Mouse (Mus musculus) liver, postnatal 0 days (tissue): ENCODE measurements around the gene Kcnk4. TPM values are rescaled to one million over a fixed set of nuclear protein-coding genes. Genes with fewer than 3 reads are reported as not detected.

Experiments used
- ATAC-seq: fragments of 200-750 bp; cut with Nextera tagmentation; 2 replicates; pipeline ENCODE4 v1.8.0; 2017; ENCODE audit warnings: mild to moderate bottlenecking, moderate library complexity
- DNase-seq: peaks from one replicate; pipeline ENCODE4 v3.0.0-alpha.2; 2016
- H3K27ac ChIP-seq: fragments of 300-500 bp; sonication (generic); 2 replicates; pipeline ENCODE4 v1.5.1; 2014; ENCODE audit warnings: antibody characterized with exemption, moderate library complexity, mild to moderate bottlenecking, low read depth
- H3K27me3 ChIP-seq: fragments of 300-500 bp; sonication (generic); 2 replicates; pipeline ENCODE4 v1.6.1; 2014; ENCODE audit warnings: low read length, control low read depth, mixed read lengths; ENCODE audit not compliant: insufficient read depth
- H3K36me3 ChIP-seq: fragments of 300-500 bp; sonication (generic); replicated peaks from 2 replicates; pipeline ENCODE4 v1.6.1; 2014; ENCODE audit warnings: mild to moderate bottlenecking, control low read depth, low read length, moderate library complexity, mixed read lengths; ENCODE audit not compliant: insufficient read depth
- H3K4me1 ChIP-seq: fragments of 300-500 bp; sonication (generic); 2 replicates; pipeline ENCODE4 v1.6.1; 2014; ENCODE audit warnings: antibody characterized with exemption, mild to moderate bottlenecking, control low read depth; ENCODE audit not compliant: insufficient read depth
- H3K4me2 ChIP-seq: fragments of 300-500 bp; sonication (generic); 2 replicates; pipeline ENCODE4 v1.6.1; 2014; ENCODE audit warnings: low read depth, mild to moderate bottlenecking, low read length, moderate library complexity, mixed read lengths
- H3K4me3 ChIP-seq: fragments of 300-500 bp; sonication (generic); 2 replicates; pipeline ENCODE4 v1.5.1; 2014; ENCODE audit warnings: low read depth, low read length
- H3K9ac ChIP-seq: fragments of 300-500 bp; sonication (generic); replicated peaks from 2 replicates; pipeline ENCODE4 v1.6.1; 2014; ENCODE audit warnings: mild to moderate bottlenecking, moderate library complexity
- H3K9me3 ChIP-seq: fragments of 300-500 bp; sonication (generic); 2 replicates; pipeline ENCODE4 v1.6.1; 2016; ENCODE audit warnings: mild to moderate bottlenecking, control low read depth, low read length, mixed read lengths
- CTCF ChIP-seq: sonication (generic); IDR thresholded peaks from 2 replicates; pipeline ENCODE4 v1.5.1; 2016; ENCODE audit warnings: antibody characterized with exemption, low read depth
- EP300 ChIP-seq: IDR thresholded peaks from 2 replicates; pipeline ENCODE4 v1.6.1; 2016; ENCODE audit warnings: antibody characterized with exemption, low read depth, mild to moderate bottlenecking
- WGBS: fragments of 180-500 bp; shearing (Covaris S2); extraction: QIAGEN DNeasy Blood & Tissue Kit; methylation state at CpG from one replicate; pipeline ENCODE4 v1.1.7; 2014; ENCODE audit not compliant: insufficient replicate concordance; 5-methylcytosine and 5-hydroxymethylcytosine counted together
- polyA plus RNA-seq: library from polyadenylated mRNA; unstranded; fragments of >200 nt; fragmentation: Nextera tagmentation; extraction: Ambion mirVana; gene quantifications from 2 replicates; pipeline ENCODE4 v1.2.1, GENCODE M21; 2015

Kcnk4 gene
- polyA plus RNA-seq, 1 experiment from 2014 or later: 0.09 TPM

DNA sequence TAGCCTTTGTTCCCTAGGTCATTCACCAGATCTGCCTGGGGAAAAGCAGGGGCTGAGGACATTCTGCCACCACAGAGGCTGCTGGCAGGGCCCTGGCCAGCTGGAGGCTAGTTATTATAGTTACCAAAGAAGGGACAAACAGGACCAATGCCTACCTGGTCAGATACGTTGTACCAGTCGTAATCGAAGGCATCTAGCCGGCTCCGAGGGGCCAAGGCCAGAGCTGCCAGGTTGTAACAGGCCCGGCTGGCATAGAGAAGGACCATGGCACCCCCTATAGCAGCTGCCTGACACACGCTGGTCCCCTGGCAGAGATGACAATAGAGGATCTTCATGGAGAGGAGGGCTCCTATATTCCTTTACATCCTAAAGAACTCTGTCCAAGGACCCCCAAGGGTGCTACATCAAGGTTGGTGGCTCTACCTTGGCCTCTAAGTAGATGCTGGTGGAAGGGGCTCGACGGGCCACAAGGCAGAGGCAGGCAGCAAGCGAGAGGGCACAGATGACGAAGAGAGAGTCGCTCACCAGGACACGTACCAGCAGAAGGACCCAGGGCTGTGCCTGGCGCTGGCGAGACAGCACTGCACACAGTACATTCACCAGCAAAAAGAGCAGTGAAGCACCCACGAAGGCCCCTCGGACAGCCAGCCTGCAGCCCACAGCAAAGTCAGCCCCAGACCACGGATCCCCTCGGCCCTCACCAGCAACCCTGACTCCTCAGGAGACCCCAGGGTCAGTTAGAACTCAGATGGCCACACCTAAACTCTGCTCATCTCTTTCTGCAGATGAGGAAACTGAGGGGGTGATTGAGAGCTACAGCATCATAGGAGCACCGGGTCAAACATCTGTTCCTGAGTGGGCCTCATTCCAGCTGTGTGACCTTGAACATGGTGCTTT lies 5.0 kb upstream of the Kcnk4 start:
- ATAC-seq: no peak
- Histone ChIP-seq H3K4me1 (peaks cover 14% of the 10 kb centered on the region), H3K27me3 (peaks cover 18% of the 10 kb centered on the region), H3K4me2 (no peak overlapping the region), H3K36me3 (no peaks in the 10 kb centered on the region), H3K4me3 (no peak overlapping the region), H3K9ac (no peak overlapping the region), H3K27ac (no peak overlapping the region), H3K9me3 (no peaks in the 10 kb centered on the region)
- DNase-seq: no peak
- TF ChIP-seq CTCF: no peak
- no peak for TF ChIP-seq EP300
- 85% methylated on average over 20 of the region's 20 CpGs for WGBS

DNA sequence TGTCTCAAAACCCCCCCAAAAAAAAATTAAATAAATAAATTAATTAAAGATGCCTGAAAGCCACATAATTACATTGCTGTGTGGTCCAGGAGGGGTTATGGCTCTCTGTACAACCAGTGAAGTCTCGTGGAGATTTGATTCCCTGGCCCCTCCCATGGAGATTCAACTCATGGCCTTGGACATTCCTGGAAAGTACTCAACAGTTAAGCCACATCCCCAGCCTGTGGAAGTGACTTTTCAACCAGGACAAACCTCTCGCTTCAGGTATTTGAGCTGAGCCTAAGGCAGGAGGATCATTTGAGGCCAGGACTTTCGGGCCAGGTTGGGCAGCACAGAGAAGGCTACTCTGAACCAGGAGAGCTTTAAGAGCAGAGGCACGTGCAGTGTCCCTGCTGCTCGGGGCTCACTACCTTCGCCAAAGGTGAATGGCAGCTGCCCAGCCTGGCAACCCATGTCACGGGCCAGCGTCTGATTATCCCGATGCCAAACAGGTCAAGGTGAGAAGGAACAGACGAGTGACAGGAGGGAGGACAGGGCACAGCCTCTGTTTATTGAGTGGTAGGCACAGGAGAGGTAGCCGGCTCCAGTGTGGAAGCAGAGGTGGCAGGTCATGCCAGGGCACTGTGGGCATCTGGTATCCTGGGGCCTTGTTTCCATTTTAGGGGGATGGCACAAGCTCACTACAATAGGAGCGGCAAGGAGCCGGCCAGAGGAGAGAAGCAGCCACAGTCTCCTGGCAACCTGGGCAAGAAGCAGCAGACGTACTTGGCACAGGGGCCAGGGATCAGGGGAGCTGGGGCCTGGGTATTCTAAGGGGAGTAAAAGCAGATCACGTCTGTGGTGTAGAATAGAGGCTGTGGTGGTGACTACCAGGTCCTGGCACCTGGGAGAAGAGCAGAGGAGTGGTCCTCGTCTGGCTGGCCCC lies 3.5 kb upstream of the Kcnk4 start:
- no peak for DNase-seq
- 79% methylated on average over 16 of the region's 16 CpGs for WGBS
- Histone ChIP-seq H3K36me3 (no peaks in the 10 kb centered on the region), H3K27me3 (peaks cover 33% of the 10 kb centered on the region), H3K9me3 (no peaks in the 10 kb centered on the region), H3K4me3 (no peak overlapping the region), H3K9ac (no peak overlapping the region), H3K4me1 (peaks cover 17% of the 10 kb centered on the region), H3K27ac (no peak overlapping the region), H3K4me2 (no peak overlapping the region)
- no peak for ATAC-seq
- TF ChIP-seq CTCF: no peak

DNA sequence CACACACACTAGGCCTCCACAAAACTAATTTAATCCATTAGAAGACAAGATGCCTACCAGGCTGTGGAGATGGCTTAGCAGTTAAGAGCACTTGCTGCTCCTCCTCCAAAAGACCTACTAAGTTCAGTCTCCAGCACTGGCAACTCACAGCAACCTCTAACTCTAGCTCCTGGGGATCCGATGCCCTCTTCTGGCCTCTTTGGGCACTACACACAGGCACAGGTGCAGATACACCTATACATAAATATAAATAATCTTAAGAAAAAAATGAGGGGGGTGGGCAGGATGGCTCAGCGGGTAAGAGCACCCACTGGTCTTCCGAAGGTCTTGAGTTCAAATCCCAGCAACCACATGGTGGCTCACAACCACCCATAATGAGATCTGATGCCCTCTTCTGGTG lies 2.0 kb upstream of the Kcnk4 start:
- DNase-seq: peak; percentile 54
- 29% methylated on average over 3 of the region's 3 CpGs for WGBS
- no peak for ATAC-seq
- Histone ChIP-seq H3K9ac (no peak overlapping the region), H3K4me3 (no peak overlapping the region), H3K36me3 (no peaks in the 10 kb centered on the region), H3K9me3 (no peaks in the 10 kb centered on the region), H3K4me2 (no peak overlapping the region), H3K4me1 (peaks cover 15% of the 10 kb centered on the region), H3K27me3 (peaks cover 48% of the 10 kb centered on the region), H3K27ac (no peak overlapping the region)
- TF ChIP-seq CTCF (peak; percentile 67), EP300 (no peak)

DNA sequence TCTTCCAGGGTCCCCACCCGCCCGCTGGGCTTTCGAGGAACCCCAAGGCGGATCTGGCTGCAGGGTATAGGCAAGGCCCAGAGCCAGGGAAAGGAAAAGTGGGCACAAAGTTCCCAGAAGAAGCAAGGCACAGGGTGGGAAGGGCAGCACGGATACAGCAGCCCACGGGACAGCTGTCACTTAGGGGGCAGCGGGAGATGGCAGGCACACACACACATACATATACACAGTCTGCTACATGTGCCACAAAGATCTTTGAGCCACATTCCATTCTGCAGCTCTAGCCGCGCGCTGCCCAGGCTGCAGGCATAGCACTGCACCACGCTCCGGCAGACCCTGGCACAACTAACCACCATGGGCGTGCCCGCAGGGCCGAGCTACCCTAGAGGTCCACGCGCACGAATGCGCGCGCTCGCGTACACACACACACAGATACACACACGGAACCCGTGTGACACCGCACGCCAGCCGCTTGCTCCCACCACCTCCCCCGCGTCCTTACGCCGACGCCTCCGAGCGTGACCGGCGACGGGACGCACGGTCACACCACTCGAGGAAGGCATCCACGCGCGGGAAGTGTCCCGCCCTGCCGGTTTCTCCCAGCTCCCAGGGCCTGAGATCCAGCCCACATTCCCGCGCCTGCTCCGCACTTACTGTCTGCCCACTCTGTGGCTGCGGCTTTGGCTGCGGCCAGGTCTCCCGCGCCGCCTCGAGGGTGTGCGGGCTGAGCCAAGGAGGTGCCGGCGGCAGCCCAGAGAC lies 700 bp downstream of the Kcnk4 start:
- TF ChIP-seq EP300: no peak
- TF ChIP-seq CTCF: no peak
- no peaks in the 10 kb centered on the region for H3K9me3 ChIP-seq
- 0 out of 2 replicates have a peak, but pooled peaks have one; percentile 16 for ATAC-seq
- peak overlapping the region; percentile 61 for H3K4me2 ChIP-seq
- peak overlapping the region; percentile 38 for H3K4me3 ChIP-seq
- H3K27me3 ChIP-seq: peaks cover 59% of the 10 kb centered on the region
- H3K4me1 ChIP-seq: peaks cover 6% of the 10 kb centered on the region
- no peaks in the 10 kb centered on the region for H3K36me3 ChIP-seq
- no peak overlapping the region for H3K9ac ChIP-seq
- no peak for DNase-seq
- no peak overlapping the region for H3K27ac ChIP-seq
- 8% methylated on average over 57 of the region's 58 CpGs for WGBS

DNA sequence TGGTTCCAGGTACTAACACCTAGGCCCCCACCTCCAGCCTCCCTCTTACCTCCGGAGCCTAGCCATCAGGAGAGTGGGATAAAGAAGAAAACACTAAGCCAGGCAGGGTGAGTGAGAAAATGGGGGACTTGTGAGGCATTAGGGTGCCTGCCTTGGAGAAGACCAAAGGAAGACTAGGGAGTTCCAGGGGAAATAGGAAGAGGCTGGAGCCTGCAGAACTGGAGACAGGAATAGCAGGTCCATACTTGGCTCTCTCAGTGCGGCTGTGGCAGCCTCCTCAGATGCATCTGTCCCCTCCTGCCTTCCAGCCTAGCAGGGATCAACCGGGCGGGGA lies 1.2 kb downstream of the Kcnk4 start:
- peaks cover 63% of the 10 kb centered on the region for H3K27me3 ChIP-seq
- no peak overlapping the region for H3K4me2 ChIP-seq
- DNase-seq: no peak
- no peak for ATAC-seq
- H3K4me1 ChIP-seq: peaks cover 6% of the 10 kb centered on the region
- H3K4me3 ChIP-seq: peak overlapping the region; percentile 38; the same call in 1 of the 2 replicates
- no peak overlapping the region for H3K27ac ChIP-seq
- H3K9ac ChIP-seq: no peak overlapping the region
- 37% methylated on average over 4 of the region's 4 CpGs for WGBS
- TF ChIP-seq CTCF (no peak), EP300 (no peak)
- no peaks in the 10 kb centered on the region for H3K9me3 ChIP-seq
- H3K36me3 ChIP-seq: no peaks in the 10 kb centered on the region
